Mouse (Mus musculus) embryonic facial prominence, embryonic 14.5 days (tissue): ENCODE data around the gene Scn7a. TPM values are rescaled to one million over a fixed set of nuclear protein-coding genes. Genes with fewer than 3 reads are reported as not detected.

Experiments
- ATAC-seq: fragments of 200-750 bp; cut with Nextera tagmentation; 2 replicates; pipeline ENCODE4 v1.8.0; 2017; ENCODE audit warnings: low read depth, moderate number of reproducible peaks, moderate TSS enrichment
- DNase-seq: peaks from one replicate; pipeline ENCODE4 v3.0.0-alpha.2; 2015; ENCODE audit warnings: low spot score
- H3K27ac ChIP-seq: fragments of 300-500 bp; sonication (generic); replicated peaks from 2 replicates; pipeline ENCODE4 v1.5.1; 2014; ENCODE audit warnings: low read depth, mild to moderate bottlenecking, low read length, moderate library complexity
- H3K27me3 ChIP-seq: fragments of 300-500 bp; sonication (generic); replicated peaks from 2 replicates; pipeline ENCODE4 v1.6.1; 2014; ENCODE audit warnings: low read length; ENCODE audit not compliant: control insufficient read depth, insufficient read depth
- H3K36me3 ChIP-seq: fragments of 300-500 bp; sonication (generic); 2 replicates; pipeline ENCODE4 v1.6.1; 2014; ENCODE audit warnings: low read length, mixed read lengths; ENCODE audit not compliant: control insufficient read depth, insufficient read depth
- H3K4me1 ChIP-seq: fragments of 300-500 bp; sonication (generic); 2 replicates; pipeline ENCODE4 v1.6.1; 2014; ENCODE audit warnings: antibody characterized with exemption, low read length; ENCODE audit not compliant: control insufficient read depth, insufficient read depth
- H3K4me2 ChIP-seq: fragments of 300-500 bp; sonication (generic); 2 replicates; pipeline ENCODE4 v1.6.1; 2014; ENCODE audit warnings: low read depth, mild to moderate bottlenecking, low read length, moderate library complexity, mixed read lengths
- H3K4me3 ChIP-seq: fragments of 300-500 bp; sonication (generic); 2 replicates; pipeline ENCODE4 v1.5.1; 2014; ENCODE audit warnings: low read depth, mild to moderate bottlenecking, low read length
- H3K9ac ChIP-seq: fragments of 300-500 bp; sonication (generic); 2 replicates; pipeline ENCODE4 v1.6.1; 2014; ENCODE audit warnings: low read depth, mild to moderate bottlenecking, low read length, moderate library complexity, mixed read lengths
- H3K9me3 ChIP-seq: fragments of 300-500 bp; sonication (generic); 2 replicates; pipeline ENCODE4 v1.6.1; 2016; ENCODE audit warnings: low read length; ENCODE audit not compliant: control insufficient read depth
- WGBS: fragments of 180-500 bp; shearing (Covaris S2); extraction: QIAGEN DNeasy Blood & Tissue Kit; methylation state at CpG from one replicate; pipeline ENCODE4 v1.1.7; 2014; 5-methylcytosine and 5-hydroxymethylcytosine counted together
- polyA plus RNA-seq: library from polyadenylated mRNA; unstranded; fragments of >200 nt; fragmentation: Nextera tagmentation; extraction: Ambion mirVana; gene quantifications from 2 replicates; pipeline ENCODE4 v1.2.1, GENCODE M21; 2014

Scn7a gene
- polyA plus RNA-seq, 1 experiment from 2014 or later = 3.1 TPM

GRCm38 (mm10) chr2:66644384-66644783 is 140.3 kb downstream of the Scn7a start:
- Histone ChIP-seq H3K9me3 (no peaks in the 10 kb centered on the region), H3K4me1 (no peaks in the 10 kb centered on the region), H3K27me3 (no peaks in the 10 kb centered on the region), H3K27ac (no peak overlapping the region), H3K36me3 (no peaks in the 10 kb centered on the region), H3K4me3 (no peak overlapping the region), H3K4me2 (no peak overlapping the region), H3K9ac (no peak overlapping the region)
- 25% methylated on average over 5 of the region's 5 CpGs for whole genome bisulfite sequencing
- DNase-seq (peak; percentile 59), ATAC-seq (no peak)

DNA sequence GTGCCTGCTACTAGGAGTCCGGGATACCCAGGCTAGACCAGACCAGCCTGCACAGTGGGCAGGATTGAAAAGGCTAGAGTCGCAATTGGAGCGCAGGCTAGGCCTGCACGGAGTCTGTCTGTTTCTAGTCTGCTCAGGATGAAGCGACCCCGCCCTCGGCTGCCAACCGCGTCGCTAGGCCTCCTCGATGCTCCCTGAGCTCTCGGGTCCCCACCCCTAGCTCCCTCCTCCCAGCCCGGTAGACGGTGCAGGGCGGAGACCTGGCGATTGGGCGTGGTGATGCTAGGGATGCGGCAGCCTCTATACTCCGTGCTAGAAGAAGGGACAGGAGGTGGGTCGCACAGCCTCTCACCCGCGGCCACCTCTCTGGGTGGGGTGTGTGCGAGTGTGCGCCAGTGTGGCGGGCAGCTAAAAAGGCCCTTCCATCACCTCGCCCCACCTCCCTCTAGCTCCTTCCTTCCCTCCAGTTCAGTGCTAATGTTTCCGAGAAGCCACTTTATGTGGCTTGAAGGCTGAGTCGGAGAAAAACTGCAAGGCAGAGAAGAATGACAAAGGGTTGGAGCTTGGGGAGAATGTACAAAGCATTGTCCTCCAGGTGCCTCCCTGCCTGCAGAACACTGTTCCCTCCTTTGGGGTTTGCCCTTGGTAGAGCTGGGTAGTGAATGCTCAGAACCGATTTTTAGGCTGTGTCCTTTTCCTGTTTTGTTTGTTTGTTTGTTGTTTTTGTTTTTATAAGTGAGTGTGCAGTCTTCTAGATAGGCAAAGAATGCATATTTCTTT is 149.9 kb downstream of the Scn7a start, which contains the start of gene Scn9a:
TSS of gene Scn9a (minus strand) at position 383 of the 780 bp plus-strand sequence.
- Histone ChIP-seq H3K4me1 (0 out of 2 replicates have a peak, but pooled peaks cover 3% of the 10 kb centered on the region), H3K4me3 (peak within 1 kb of the TSS; percentile 32), H3K9ac (peak within 1 kb of the TSS; percentile 45; the same call in 1 of the 2 replicates), H3K27me3 (peaks cover 20% of the 10 kb centered on the region), H3K27ac (no peak within 1 kb of the TSS), H3K4me2 (peak within 1 kb of the TSS; percentile 60), H3K9me3 (no peaks in the 10 kb centered on the region), H3K36me3 (no peaks in the 10 kb centered on the region)
- DNase-seq = peak; percentile 65
- 2% methylated on average over 23 of the region's 29 CpGs for WGBS
- peak; percentile 93 for ATAC-seq

- peak; percentile 50 for ATAC-seq
- peak; percentile 63 for DNase-seq
- no peak overlapping the region for H3K4me3 ChIP-seq
- no peak overlapping the region for H3K9ac ChIP-seq
- H3K27me3 ChIP-seq = peaks cover 20% of the 10 kb centered on the region
- no peaks in the 10 kb centered on the region for H3K36me3 ChIP-seq
- no peak overlapping the region for H3K27ac ChIP-seq
- no peak overlapping the region for H3K4me2 ChIP-seq
- 21% methylated on average over 5 of the region's 5 CpGs for WGBS
- H3K9me3 ChIP-seq = no peaks in the 10 kb centered on the region
- 0 out of 2 replicates have a peak, but pooled peaks cover 3% of the 10 kb centered on the region for H3K4me1 ChIP-seq
Observed at GRCm38 (mm10) chr2:66632728-66633127, 152.0 kb downstream of the Scn7a start.

Other genes with a start within 250 kb of the Scn7a start
- 3.9 and 4.7 TPM in 2 replicates for gene Scn9a, start 150.0 kb downstream of the Scn7a start, polyA plus RNA-seq